Mouse (Mus musculus) testis, postnatal 14 days (tissue): ENCODE measurements around the gene Ccdc122.
A peak's percentile ranks its signal among the peaks of the same experiment; 100 is the strongest.
"Not testable (repeated sequence)": the region's sequence is repeated elsewhere in the genome, so short reads cannot be mapped to it uniquely, and the experiment has no call there.

Experiments
- DNase-seq: peaks from one replicate; pipeline ENCODE4 v3.0.0; 2021; ENCODE audit warnings: low spot score

Ccdc122 gene

DNA sequence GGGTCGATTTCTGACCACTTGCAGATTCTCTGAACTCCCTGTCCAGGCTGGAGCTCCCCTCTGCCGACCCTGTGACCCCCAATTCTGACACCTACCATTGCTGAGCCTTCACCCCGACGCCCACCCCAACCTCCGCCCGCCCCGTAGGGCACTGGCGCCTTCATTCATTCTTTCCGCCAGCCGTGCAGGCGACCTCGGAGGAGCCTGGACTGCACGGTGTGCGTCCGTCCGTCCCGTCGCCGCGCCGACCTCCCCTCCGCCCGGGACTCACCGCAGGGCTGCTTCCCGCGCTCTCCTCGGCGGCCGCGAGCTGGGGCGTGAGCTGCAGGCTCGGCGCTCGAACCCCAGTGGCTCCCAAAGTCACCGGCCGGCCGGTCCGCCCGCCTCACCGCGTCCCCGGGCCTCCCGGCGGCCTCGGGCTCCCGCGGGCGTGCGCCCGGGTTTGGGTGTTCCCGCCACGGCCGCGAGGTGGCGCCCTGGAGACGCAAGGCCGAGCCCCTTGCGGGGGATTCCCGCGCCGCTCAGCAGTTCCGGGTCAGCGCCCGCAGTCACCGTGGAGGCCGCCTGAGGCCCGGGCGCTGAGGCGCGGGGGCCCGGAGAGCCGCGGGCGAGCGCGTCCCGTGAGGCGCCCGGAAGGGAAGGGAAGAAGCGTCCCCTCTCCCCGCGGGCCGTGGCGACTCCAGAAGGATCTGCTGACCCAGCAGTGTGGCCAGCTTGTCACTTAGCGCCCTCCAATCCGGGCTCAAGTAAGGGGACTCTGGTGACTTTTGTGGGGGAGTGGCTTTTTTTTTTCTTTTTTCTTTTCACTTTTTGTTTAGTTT, at the start of gene Ccdc122, which contains the start of gene Lacc1:
Gene Ccdc122 (plus strand): TSS at position 547 of the 821 bp plus-strand sequence.
Gene Lacc1 (minus strand): TSS at position 679 of the 821 bp plus-strand sequence.
- peak; percentile 86 for DNase-seq

DNA sequence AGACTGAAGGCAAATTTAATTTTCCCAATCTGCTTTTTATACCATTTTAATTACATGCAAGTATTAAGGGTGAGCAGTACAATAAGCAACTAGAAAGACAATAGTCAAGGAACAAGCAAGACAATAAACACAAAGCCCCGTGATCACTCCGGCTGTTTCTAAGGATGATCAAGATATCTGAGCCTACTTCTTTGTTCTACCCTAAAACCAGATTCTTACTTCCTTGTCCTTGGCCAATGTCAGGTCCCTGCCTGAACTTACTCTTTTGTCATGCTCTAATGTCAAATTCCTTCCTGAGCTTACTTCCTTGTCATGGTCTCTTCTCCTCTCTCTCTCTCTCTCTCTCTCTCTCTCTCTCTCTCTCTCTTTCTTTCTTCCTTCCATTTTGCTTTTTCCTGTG, 46.2 kb upstream of the Ccdc122 start:
- not testable (repeated sequence) for DNase-seq

DNA sequence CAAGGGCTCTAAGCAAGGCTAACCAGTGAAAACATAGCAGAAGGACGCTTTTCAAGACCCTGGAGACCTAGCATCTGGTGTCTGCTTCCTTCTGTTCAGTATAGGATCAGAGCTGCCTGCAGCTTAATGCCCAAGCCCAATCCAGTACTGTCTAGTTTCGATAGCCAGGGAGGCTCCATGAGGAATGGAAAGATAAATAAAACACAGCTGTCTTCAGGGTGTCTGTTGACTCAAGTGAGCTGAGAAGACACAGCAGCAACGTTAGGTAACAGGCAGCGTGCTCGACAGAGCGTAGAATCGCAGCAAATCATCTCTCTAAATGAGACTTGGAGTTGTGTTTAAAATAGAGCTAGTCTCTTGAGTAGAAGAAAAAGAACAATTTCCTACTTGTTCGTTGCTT, 31.8 kb upstream of the Ccdc122 start:
- DNase-seq, result no peak

DNA sequence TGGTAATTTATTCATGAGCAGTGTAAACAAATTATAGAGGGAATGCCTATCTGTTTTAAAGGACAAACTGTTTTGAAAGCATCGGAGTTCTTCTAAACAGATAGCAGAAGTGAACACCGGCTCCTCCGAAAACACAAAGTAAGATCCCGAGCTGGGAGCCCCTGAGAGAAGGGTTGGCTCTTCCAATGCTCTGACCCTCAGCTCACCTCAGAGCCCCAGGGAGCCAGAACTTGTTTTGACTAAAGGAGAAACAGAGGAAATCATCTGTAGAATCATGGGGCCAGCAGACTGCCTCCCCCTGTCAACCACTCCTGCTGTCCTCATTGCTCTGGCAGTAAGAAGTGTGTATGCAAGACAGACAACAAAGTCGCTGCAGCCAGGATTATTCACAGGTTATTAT, 31.0 kb upstream of the Ccdc122 start:
- no peak for DNase-seq

DNA sequence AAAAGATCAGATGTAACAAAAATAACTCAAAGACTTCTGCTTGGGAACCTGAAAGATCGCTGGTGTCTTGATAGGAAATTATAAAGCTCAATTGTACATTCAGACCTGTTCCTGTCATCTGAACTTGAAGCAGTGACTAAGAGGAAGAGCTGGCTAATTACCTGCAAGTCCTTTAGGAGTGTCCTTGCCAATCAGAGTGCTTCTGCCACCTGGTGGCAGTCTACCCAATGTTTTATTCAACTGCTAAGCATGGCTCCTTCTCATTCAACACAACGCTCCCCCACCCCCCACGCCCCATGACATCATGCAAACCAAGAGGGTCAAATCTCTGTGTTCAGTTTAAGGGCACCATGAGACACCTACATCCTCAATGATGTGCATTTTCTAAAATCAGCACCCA, 28.3 kb upstream of the Ccdc122 start:
- DNase-seq, result peak; percentile 39

DNA sequence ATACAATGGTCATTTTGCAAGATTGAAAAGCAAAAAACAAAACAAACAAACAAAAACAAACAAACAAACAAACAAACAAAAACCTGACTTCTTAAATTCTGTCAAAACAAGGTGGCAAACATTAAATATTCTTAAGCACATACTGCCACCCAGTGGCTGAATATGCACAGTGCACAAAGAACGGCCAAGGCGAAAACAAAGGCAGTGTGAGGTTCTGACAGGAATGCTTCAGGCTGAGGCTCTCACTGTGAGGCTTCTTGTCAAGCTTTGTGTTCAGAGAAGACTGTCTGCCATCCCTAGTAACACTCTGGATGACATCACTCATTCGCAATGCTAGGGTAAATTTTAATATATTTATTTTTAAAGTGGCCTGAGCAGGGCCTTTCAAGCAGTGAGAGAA, 24.8 kb upstream of the Ccdc122 start:
- DNase-seq, result no peak

DNA sequence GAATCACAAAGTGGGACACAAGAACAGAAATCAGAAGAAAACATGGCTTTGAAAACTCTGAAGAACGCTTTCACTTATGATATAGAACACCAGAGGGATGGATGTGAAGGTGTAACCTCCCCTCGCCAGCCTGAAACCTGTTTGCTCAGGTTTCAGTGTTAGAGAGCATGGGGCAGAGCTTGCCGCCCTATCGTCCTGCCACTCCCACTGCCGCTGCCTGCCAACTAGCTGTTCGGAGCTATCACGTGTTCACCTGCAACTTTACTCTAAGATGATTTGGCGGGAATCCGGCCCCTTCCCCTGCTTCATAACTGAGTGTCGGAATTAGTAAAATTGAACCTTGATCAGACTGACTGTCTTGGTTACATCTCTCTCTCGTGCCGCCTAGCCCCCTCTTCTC, 19.8 kb upstream of the Ccdc122 start:
- not testable (repeated sequence) for DNase-seq

DNA sequence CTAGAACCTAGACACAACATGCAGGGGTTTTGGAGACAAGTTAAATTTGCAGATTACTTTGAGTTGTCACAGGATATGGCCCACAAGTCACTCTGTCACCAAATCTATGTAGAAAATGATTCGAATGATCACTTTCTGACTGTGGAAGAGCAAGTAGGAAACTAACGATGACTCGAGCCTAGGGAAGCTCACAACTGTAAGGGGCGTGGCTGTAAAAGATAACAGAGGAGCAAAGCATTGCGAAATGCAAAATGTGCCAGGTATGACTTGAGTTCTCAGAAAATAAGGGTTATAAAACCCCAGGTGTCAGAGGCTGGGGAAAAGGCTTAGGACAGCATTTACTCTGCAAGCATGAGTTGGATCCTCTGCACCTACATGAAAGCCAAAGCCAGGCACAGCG, 19.4 kb upstream of the Ccdc122 start:
- no peak for DNase-seq

DNA sequence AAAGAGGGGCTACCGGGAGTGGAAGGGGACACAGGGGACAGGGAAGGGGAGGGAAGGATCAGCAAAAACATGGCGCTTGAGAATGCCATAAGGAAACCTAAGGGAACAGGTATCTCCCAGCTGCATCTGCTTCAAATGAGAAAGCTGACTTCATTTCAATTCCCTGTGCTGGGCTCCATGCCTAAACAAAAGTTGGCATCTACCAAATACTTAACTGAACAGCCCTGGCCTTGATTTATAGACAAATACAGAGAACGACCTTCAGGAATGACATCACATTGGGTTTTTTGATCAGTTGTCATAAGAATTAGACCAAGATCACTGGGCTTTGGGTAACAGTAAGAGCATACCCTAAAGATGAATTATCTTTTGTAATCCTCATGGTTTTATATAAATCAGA, 12.1 kb upstream of the Ccdc122 start:
- DNase-seq, result no peak

DNA sequence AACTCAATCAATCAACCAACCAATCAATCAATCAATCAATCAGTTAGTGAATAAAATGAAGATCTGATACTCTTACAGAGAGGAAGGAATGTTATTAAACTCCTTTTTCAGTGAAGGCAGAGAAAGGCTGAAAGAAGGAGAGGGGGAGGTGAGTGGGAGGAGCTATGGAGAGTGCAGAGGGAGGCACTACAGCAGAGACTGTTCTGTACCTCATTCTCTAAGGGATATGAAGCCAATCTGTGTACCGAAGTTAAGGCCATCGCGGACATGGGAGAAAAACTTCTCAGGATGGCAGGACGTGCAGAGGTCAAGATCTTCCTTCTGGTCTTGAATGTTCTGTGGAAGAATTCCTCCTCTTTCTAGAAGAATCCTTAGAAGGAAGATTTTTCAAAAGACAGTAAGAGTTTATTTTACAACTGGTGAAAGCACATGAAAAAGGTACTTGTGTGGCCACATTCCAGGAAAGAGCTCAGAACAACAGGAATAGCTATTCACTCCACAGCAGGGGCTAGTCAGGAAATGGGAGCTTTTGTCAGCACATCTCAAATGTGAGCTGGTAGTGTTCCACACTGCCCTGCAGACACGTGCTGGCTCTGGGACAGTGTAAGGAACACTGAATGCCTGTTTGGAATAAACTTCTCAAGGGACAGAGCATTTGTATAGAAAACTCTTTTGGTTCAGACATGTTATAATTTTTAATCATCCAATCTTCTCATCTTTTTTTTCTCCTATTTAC, 7.1 kb upstream of the Ccdc122 start:
- no peak for DNase-seq

DNA sequence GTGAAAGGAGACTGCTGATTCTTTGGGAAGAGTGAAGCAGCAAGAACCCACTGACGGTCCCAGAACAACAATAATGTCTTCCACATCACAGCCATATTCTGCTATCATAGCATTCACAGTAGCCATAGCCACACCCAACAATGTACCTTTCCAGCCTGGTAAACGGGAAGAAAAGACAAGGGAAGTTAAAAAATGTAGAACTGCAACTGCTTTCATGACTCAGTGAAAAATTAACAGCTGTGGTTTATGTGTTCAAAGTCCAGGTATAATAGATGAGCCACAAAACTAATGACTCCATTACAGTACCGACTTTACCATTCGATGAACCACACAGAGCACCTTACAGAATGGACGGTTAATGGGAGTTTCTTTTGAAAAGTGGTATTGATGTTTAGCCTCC, 5.8 kb upstream of the Ccdc122 start:
- no peak for DNase-seq

DNA sequence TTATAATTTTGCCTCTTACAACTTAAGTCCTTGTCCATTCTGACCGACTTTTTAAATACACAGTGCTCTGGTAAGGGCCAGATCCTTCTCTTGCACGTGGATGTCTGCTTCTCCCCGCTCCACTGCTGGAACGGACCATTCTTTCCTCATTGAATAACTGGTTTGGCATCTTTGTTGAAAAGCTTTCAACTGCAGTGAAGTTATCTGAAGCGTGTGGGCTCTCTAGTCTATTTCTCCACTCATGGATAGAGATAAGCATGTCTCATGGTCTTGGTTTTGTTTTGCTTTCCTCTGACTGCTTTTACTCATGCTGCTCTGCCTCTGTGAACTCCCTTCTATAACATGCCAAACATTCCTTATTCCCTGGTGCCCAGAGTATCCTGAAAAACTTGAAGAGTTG, 4.1 kb upstream of the Ccdc122 start:
- no peak for DNase-seq

DNA sequence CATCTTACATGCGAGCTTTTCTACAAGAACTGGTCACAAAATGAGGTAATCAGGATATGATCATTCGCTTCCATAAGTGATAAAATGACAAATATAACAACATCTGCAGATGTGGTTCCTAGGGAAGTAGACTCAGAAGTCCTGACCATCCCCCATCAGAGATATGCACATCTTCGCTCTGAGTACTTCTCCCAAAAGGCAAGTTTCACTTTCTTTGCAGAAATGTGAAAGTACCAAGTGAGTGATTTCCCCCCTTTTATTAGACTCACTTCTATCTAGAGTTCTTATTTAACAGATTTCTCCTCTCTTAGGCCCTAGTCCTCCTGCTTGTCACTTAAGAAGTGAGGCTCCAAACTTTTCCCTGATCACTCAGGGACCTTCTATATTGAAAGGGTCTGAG, 3.2 kb upstream of the Ccdc122 start:
- no peak for DNase-seq

DNA sequence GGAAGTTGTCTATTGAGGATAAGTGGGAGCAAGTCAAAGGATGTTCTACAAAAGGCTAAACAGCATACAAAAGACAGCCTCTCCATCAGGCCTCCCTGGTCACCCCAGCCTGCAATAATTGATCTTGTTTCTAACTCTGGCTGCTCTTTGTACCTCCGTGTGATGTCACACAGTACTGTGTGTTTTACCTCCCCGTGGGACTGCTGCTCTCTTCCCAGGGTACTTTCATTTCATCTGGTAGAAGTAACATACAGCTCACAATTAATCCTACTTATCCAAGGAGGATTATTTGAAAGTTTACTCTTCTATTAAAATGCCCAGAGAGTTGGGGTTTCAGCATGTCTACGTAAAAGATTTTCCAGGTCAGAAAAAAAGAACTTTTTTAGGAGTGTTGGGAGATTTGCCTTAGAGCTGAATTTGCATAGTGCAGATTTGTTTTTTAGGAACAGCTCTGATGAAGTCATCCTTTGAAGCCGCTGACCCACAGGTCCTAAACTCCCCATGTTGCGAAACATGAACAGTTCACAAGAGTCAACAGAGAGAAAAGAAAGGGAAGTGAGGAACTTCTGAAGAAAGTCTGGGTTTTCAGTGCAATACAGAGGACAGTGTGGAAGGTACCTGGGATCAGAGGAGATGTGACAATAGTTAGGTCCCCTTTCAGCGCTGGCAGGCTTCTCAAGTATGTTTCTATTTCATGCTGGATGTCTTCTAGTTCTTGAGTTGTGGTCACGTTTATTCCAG, 2.2 kb upstream of the Ccdc122 start:
- DNase-seq, result no peak

DNA sequence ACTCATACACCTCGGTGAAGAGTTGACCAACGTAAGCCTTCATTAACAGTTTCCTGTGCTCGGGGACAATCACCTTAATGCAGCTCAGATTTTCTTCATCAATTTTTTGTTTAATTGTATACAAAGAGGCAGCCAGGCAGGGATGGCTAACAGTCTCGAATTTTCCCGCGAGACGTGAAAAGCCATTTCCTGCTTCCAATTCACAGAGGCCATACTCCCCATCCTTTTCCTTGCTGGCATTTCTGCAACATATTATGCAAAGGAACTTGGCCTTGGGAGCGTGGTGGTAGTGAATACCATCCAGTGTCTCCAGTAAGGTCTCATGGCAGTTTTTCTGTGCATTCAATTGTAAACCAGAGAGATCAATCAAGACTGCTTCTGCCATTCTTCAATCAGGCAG, 1.6 kb upstream of the Ccdc122 start:
- DNase-seq, result no peak

DNA sequence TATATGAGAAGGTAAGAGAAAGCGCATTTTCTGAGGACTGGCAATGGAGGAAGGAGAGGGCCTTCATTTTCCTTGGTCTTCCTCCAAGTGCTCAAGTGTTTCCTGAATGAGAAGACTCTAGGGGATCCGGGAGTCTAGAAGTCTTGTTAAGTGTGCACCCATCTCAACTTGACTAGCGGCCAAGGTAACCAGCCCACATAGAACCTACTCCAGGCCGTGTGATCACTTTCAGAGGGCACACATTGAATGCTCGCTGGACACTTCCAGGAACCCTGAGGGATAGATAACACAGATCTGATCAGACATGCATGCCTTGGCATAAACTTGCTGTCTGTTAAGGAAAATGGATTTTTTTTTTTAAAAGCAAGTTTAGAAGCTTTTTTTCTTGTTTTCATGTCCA, 758 bp downstream of the Ccdc122 start:
- DNase-seq, result no peak

DNA sequence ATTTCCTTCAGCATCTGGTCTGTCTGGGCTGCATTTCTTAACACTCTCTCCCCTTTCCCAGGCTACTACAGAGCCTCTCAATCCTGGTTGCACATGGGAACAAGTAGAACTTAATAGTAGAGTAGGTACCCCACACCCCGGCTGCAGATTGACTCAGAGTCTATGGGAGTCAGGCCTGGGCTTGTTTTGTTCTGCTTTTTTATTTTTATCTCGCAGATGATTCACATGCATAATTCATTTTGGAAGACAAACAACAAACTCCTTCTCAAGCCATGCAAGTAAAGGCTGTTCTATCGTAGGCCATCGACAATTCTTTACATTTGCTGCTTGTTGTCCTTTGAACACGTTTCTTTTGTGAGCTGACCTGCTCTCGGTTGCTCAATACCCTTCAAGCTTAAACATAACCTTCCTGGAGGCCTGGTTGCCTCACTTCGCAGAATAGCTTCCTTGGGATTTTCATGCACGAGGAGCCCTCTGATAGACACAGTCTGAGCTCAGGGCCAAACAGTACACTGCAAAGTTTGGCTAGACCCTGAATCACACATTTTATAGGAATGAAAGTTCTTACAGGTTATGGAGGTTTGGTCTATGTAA, 1.4 kb downstream of the Ccdc122 start:
- no peak for DNase-seq

DNA sequence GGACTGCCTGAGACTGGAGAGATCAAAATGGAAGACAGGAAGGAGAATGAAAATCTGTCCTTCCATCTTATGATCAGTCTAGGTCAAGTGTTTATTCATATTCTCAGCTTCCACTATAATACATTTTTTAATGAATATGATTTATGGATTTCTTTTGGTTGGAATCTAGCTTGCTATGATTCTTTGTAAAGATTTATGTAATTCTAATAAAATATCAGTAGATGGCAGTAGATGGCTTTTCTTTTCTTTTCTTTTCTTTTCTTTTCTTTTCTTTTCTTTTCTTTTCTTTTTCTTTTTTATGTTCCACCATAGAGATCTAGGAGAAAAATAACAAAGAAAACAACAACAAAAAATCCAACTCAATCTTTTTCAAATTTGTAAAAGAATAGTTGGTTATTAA, 16.7 kb downstream of the Ccdc122 start:
- no peak for DNase-seq

DNA sequence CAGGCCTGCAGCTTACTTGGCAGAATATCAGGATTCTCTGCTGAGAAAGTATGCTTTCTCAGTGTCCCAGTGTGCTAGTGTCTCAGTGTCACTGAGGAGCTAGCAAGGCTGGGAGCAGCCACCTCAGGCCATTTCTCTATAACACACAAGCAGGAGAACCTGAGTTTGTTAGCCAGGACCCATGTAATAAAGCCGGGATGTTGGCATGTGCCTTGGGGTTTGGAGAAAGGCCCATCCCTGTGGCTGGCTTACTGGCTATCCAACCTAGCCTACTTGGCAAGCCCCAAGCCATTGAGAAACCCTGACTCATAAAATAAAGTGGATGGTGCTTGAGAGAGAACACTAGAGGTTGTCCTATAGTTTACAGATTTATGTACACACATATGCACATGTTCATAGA, 32.8 kb downstream of the Ccdc122 start:
- no peak for DNase-seq

DNA sequence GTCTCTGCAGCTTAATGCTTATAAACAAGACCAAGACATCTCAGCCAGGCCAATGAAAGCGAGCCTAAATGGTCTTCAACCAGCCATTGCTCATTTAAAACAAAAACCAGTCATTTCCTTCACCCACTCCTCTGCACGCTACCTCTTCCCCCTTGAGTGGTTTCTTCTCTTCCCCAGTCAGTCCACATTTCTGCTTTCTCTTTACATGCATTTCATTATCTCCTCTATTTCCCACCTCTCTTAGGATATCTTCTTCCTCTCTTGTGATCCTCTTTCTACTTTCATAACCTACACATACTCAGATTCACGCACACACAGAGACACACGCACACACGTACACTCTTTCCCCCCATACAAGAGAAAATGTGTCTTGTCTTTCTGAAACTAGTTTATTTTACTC, 44.7 kb downstream of the Ccdc122 start:
- no peak for DNase-seq

DNA sequence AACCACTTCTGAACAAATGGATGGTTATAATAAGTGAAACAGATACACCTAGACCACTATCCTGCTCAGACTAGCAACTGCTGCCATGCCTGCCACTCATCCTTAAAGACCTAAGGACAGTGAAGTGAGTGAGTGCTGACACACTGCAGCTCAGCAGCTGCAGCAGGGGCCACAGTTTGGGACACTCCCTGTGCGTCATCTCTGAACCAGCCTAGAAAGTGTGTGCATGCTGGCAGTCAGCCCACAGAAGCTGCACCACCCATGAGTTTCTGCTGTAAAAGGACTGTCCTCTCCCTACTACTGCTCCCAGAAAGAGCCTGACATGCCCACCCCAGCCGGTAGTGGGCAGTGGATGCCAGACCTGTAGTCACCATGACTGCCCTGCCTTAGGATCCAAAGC, 63.7 kb downstream of the Ccdc122 start:
- no peak for DNase-seq

DNA sequence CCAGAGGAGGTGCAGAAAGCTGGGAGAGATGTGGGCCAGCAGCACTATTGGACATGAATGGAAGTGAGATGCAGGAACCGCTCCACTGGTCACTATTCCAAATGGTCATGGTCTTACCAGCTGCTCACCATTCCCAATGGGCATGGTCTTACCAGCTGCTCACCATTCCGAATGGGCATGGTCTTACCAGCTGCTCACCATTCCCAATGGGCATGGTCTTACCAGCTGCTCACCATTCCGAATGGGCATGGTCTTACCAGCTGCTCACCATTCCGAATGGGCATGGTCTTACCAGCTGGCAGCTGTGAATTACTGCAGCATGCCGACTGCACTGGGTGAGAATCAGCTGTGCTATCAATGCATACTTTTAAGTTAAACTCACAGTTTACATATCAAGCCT, 74.0 kb downstream of the Ccdc122 start:
- DNase-seq, result not testable (repeated sequence)
